In genomic region chr2:91456491-91457100, GRCm38 (mm10) we compare ENCODE assay signal across 8 mouse cellular contexts. TPM values are rescaled to one million over a fixed set of nuclear protein-coding genes. Genes with fewer than 3 reads are reported as not detected.
DNase-seq lines count a peak whose midpoint lies in the region; ATAC-seq and TF ChIP-seq lines count a peak whose summit lies in the region.

No protein-coding gene starts in this region.

- TF ChIP-seq POLR2A in liver, adult 2 months (IDR thresholded peaks at IDR 0.05; ENCODE audit: extremely low read depth, insufficient read depth, low read length) = no peak
- TF ChIP-seq POLR2A in small intestine, adult 2 months (IDR thresholded peaks at IDR 0.05; ENCODE audit: low read depth, low read length) = no peak

- H3K4me3 ChIP-seq in liver, adult 2 months (ENCODE audit: insufficient read depth, low read depth, low read length) = peak overlapping the region; percentile 97; the same call in 1 of the 2 replicates
- H3K4me3 ChIP-seq in forebrain, embryonic 11.5 days (ENCODE audit: low read depth, low read length) = peak overlapping the region; percentile 80
- peak overlapping the region; percentile 87 for H3K4me3 ChIP-seq in limb, embryonic 13.5 days
- peak overlapping the region; percentile 82 for H3K4me3 ChIP-seq in small intestine, adult 2 months (ENCODE audit: low read depth, low read length)

- H3K27me3 ChIP-seq in liver, adult 2 months (ENCODE audit: control insufficient read depth, insufficient read depth, low read length) = no peaks in the 10 kb centered on the region
- H3K27me3 ChIP-seq in forebrain, embryonic 11.5 days (ENCODE audit: control insufficient read depth, insufficient read depth, low read length) = no peaks in the 10 kb centered on the region; the same call in 1 of the 2 replicates
- no peaks in the 10 kb centered on the region for H3K27me3 ChIP-seq in limb, embryonic 13.5 days
- H3K27me3 ChIP-seq in small intestine, adult 2 months (ENCODE audit: control insufficient read depth, insufficient read depth, low read length) = no peaks in the 10 kb centered on the region

- WGBS in liver, adult 2 months = 48% methylated on average over 9 of the region's 9 CpGs
- WGBS in forebrain, embryonic 11.5 days = 40% methylated on average over 9 of the region's 9 CpGs
- 46% methylated on average over 9 of the region's 9 CpGs for WGBS in limb, embryonic 13.5 days
- WGBS in small intestine, adult 2 months = 42% methylated on average over 9 of the region's 9 CpGs

- H3K9me3 ChIP-seq in forebrain, embryonic 11.5 days (ENCODE audit: control insufficient read depth, low read length) = no peaks in the 10 kb centered on the region
- H3K9me3 ChIP-seq in limb, embryonic 13.5 days = no peaks in the 10 kb centered on the region

- peak; percentile 2; the same call in 1 of the 2 replicates for ATAC-seq in forebrain, embryonic 11.5 days (replicated peaks; ENCODE audit: low FRiP score)
- no peak for ATAC-seq in limb, embryonic 13.5 days (ENCODE audit: low FRiP score, low read depth)

- peaks cover 10% of the 10 kb centered on the region for H3K4me1 ChIP-seq in liver, adult 2 months (ENCODE audit: control insufficient read depth, insufficient read depth, low read length)
- H3K4me1 ChIP-seq in forebrain, embryonic 11.5 days (replicated peaks; ENCODE audit: control insufficient read depth, insufficient read depth, low read length) = peaks cover 18% of the 10 kb centered on the region
- H3K4me1 ChIP-seq in limb, embryonic 13.5 days = peaks cover 37% of the 10 kb centered on the region
- peaks cover 12% of the 10 kb centered on the region for H3K4me1 ChIP-seq in small intestine, adult 2 months (ENCODE audit: control insufficient read depth, insufficient read depth, insufficient read length, low read length)

- peak overlapping the region; percentile 46; the same call in 1 of the 2 replicates for H3K9ac ChIP-seq in liver, adult 2 months (ENCODE audit: low read depth, low read length)
- peak overlapping the region; percentile 93 for H3K9ac ChIP-seq in forebrain, embryonic 11.5 days (ENCODE audit: low read length)
- no peak overlapping the region for H3K9ac ChIP-seq in limb, embryonic 13.5 days

- DNase-seq in liver, adult 2 months (ENCODE audit: extremely low read depth, low read depth, low spot score) = no peak
- no peak for DNase-seq in liver
- DNase-seq in forebrain, embryonic 11.5 days (ENCODE audit: low spot score) = no peak
- DNase-seq in retina, embryonic 14.5 days (ENCODE audit: low spot score) = no peak
- DNase-seq in embryo, embryonic 9.5 days (ENCODE audit: extremely low spot score) = no peak
- no peak for DNase-seq in adipocyte (ENCODE audit: low spot score)

- TF ChIP-seq CTCF in liver, adult 2 months (IDR thresholded peaks at IDR 0.05; ENCODE audit: low read depth, low read length) = no peak
- no peak for TF ChIP-seq CTCF in small intestine, adult 2 months (IDR thresholded peaks at IDR 0.05; ENCODE audit: extremely low read depth, insufficient read length, insufficient replicate concordance, low read depth, low read length)

- H3K36me3 ChIP-seq in liver, adult 2 months (ENCODE audit: control insufficient read depth, insufficient read depth, low read length) = no peaks in the 10 kb centered on the region
- H3K36me3 ChIP-seq in forebrain, embryonic 11.5 days (ENCODE audit: control insufficient read depth, insufficient read depth, low read length) = no peaks in the 10 kb centered on the region
- H3K36me3 ChIP-seq in limb, embryonic 13.5 days = no peaks in the 10 kb centered on the region
- no peaks in the 10 kb centered on the region for H3K36me3 ChIP-seq in small intestine, adult 2 months (ENCODE audit: control insufficient read depth, insufficient read depth, low read length)

- peak overlapping the region; percentile 87 for H3K4me2 ChIP-seq in forebrain, embryonic 11.5 days (ENCODE audit: low read depth, low read length, severe bottlenecking)
- peak overlapping the region; percentile 73 for H3K4me2 ChIP-seq in limb, embryonic 13.5 days (replicated peaks)

- peaks cover 9% of the 10 kb centered on the region; the same call in 1 of the 2 replicates for H3K79me2 ChIP-seq in liver, adult 2 months (ENCODE audit: control insufficient read depth, insufficient read depth, low read length)

- peak overlapping the region; percentile 20; the same call in 1 of the 2 replicates for H3K27ac ChIP-seq in liver, adult 2 months (replicated peaks; ENCODE audit: insufficient read depth, low read depth, low read length)
- peak overlapping the region; percentile 53 for H3K27ac ChIP-seq in forebrain, embryonic 11.5 days (ENCODE audit: low read depth, low read length)
- peak overlapping the region; percentile 92; the same call in 1 of the 2 replicates for H3K27ac ChIP-seq in limb, embryonic 13.5 days
- no peak overlapping the region for H3K27ac ChIP-seq in small intestine, adult 2 months (ENCODE audit: insufficient read depth, low read depth, low read length)

RNA-seq across cellular contexts. Expression of gene Lrp4, which starts 0.7 kb away (rescaled TPM):
- 13.8 and 14.7 TPM in 2 replicates for total RNA-seq in liver, adult 2 months (2014; rRNA removed)
- polyA plus RNA-seq in liver, adult 2 months (2012; rRNA removed) = 5.1 and 6.0 TPM in 2 replicates
- 10.2 and 11.3 TPM in 2 replicates for polyA plus RNA-seq in forebrain, embryonic 11.5 days (2014; fragmentation: Nextera tagmentation; extraction: Ambion mirVana)
- polyA plus RNA-seq in limb, embryonic 13.5 days (2015; fragmentation: Nextera tagmentation; extraction: Ambion mirVana) = 8.2 and 9.0 TPM in 2 replicates
- 6.4 and 12.0 TPM in 2 replicates for polyA plus RNA-seq in small intestine, adult 2 months (2012; rRNA removed)

RNA-seq across cellular contexts. Expression of gene 1110051M20Rik, which starts 12.1 kb away (rescaled TPM):
- 3.6 and 7.5 TPM in 2 replicates for total RNA-seq in liver, adult 2 months (2014; rRNA removed)
- polyA plus RNA-seq in liver, adult 2 months (2012; rRNA removed) = 1.7 and 2.8 TPM in 2 replicates
- polyA plus RNA-seq in forebrain, embryonic 11.5 days (2014; fragmentation: Nextera tagmentation; extraction: Ambion mirVana) = 102 and 114 TPM in 2 replicates
- polyA plus RNA-seq in limb, embryonic 13.5 days (2015; fragmentation: Nextera tagmentation; extraction: Ambion mirVana) = 77.2 and 79.4 TPM in 2 replicates
- polyA plus RNA-seq in small intestine, adult 2 months (2012; rRNA removed) = 2.5 and 3.9 TPM in 2 replicates

Comparison
In these comparisons a context has a peak if more than half of its experiments do, and no peak if none do; other contexts are left out.
1. RNA of gene 1110051M20Rik, which starts 12.1 kb away (polyA plus RNA-seq): 102 to 114 TPM in forebrain, embryonic 11.5 days and 77.2 to 79.4 TPM in limb, embryonic 13.5 days; 2.5 to 3.9 TPM in small intestine, adult 2 months and 1.7 to 2.8 TPM in liver, adult 2 months; every median in the first group is over 10 times any median in the second.
2. Peak in every context shown above with its lines, with median percentiles within 50 percentile points of each other: H3K4me3 ChIP-seq.